Mouse (Mus musculus) embryonic facial prominence, embryonic 15.5 days (tissue): ENCODE data around the gene Mansc1. TPM values are rescaled to one million over a fixed set of nuclear protein-coding genes. Genes with fewer than 3 reads are reported as not detected.
A peak's percentile ranks its signal among the peaks of the same experiment; 100 is the strongest.

Experiments
- ATAC-seq: fragments of 200-750 bp; cut with Nextera tagmentation; 2 replicates; pipeline ENCODE4 v1.8.0; 2017; ENCODE audit warnings: low read depth, moderate TSS enrichment; ENCODE audit not compliant: insufficient number of reproducible peaks, low FRiP score, low TSS enrichment
- H3K27ac ChIP-seq: fragments of 300-500 bp; sonication (generic); replicated peaks from 2 replicates; pipeline ENCODE4 v1.5.1; 2015; ENCODE audit warnings: mild to moderate bottlenecking, inconsistent platforms
- H3K27me3 ChIP-seq: fragments of 300-500 bp; sonication (generic); 2 replicates; pipeline ENCODE4 v1.6.1; 2015; ENCODE audit warnings: inconsistent platforms
- H3K36me3 ChIP-seq: fragments of 300-500 bp; sonication (generic); 2 replicates; pipeline ENCODE4 v1.6.1; 2015; ENCODE audit warnings: mild to moderate bottlenecking, inconsistent platforms
- H3K4me1 ChIP-seq: fragments of 300-500 bp; sonication (generic); 2 replicates; pipeline ENCODE4 v1.6.1; 2015; ENCODE audit warnings: inconsistent platforms
- H3K4me2 ChIP-seq: fragments of 300-500 bp; sonication (generic); replicated peaks from 2 replicates; pipeline ENCODE4 v1.6.1; 2015; ENCODE audit warnings: mild to moderate bottlenecking, inconsistent platforms
- H3K4me3 ChIP-seq: fragments of 300-500 bp; sonication (generic); replicated peaks from 2 replicates; pipeline ENCODE4 v1.5.1; 2015; ENCODE audit warnings: mild to moderate bottlenecking, inconsistent platforms
- H3K9ac ChIP-seq: fragments of 300-500 bp; sonication (generic); 2 replicates; pipeline ENCODE4 v1.6.1; 2015; ENCODE audit warnings: inconsistent platforms
- H3K9me3 ChIP-seq: fragments of 300-500 bp; sonication (generic); replicated peaks from 2 replicates; pipeline ENCODE4 v1.6.1; 2016; ENCODE audit warnings: inconsistent platforms
- WGBS: fragments of 180-500 bp; shearing (Covaris S2); methylation state at CpG from one replicate; pipeline ENCODE4 v1.1.7; 2015; 5-methylcytosine and 5-hydroxymethylcytosine counted together
- polyA plus RNA-seq: library from polyadenylated mRNA; unstranded; fragments of >200 nt; fragmentation: Nextera tagmentation; extraction: Ambion mirVana; gene quantifications from 2 replicates; pipeline ENCODE4 v1.2.1, GENCODE M21; 2015

Mansc1 gene
- polyA plus RNA-seq, 1 experiment from 2014 or later: 3.5 TPM

DNA sequence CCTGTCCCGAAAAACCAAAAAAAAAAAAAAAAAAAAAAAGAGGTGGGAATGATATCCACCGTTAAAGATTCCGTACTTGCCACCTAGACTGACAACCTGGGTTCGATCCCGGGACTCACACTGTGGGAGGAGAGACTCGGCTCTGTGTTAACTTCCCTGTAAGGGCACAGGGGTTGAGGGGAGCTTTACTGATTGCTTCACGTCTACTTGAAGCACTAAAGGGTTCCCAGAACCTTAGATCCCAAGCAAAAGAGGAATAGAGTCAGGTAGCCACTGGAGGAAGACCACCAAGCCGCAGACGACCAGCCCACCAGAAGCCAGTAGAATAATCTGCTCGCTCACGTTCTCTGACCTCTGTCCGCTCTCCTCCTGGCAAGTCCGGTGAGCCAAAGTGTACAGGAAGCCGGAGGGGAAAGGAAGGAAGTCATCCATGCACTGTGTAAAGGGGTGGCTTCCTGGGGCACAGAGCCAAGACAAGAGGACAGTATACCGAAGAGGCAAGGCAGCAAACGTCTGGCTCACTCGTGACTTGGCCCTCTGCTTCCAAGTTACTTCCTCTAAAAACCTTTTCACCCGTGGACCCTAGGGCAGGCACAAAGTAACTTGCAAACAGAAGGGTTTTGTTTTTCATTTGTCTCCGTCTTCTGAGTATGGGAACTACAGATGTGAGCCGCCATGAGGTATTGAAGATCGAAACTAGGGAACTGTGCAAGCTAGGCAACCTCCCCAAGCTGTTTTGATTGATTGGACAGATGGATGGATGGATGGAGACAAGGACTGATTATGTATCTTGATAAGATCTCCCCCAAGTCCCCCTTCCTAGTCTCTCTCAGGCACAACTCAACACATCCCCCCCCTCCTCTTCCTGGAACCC, 37.5 kb downstream of the Mansc1 start:
- Histone ChIP-seq H3K36me3 (no peaks in the 10 kb centered on the region), H3K4me2 (no peak overlapping the region), H3K9me3 (no peaks in the 10 kb centered on the region), H3K4me1 (no peaks in the 10 kb centered on the region), H3K27ac (no peak overlapping the region), H3K9ac (no peak overlapping the region), H3K27me3 (no peaks in the 10 kb centered on the region), H3K4me3 (no peak overlapping the region)
- WGBS: 70% methylated on average over 21 of the region's 21 CpGs
- no peak for ATAC-seq

DNA sequence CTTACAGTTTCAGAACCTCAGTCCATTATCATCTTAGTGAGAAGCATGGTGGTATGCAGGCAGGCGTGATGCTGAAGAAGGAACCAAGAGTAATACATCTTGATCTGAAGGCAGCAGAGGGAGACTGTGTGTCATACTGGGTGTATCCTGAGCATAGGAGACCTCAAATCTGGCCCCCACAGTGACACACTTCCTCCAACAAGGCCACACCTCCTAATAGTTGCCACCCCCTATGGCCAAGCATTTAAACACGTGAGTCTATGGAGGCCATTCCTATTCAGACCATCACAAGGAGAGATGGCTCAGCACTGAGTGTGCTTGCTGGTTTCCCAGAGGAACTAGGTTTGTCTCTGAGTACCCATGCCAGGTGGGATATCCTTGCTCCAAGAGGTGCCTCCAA, 40.7 kb downstream of the Mansc1 start:
- ATAC-seq: no peak
- H3K4me2 ChIP-seq: no peak overlapping the region
- no peaks in the 10 kb centered on the region for H3K27me3 ChIP-seq
- H3K9me3 ChIP-seq: no peaks in the 10 kb centered on the region
- H3K36me3 ChIP-seq: no peaks in the 10 kb centered on the region
- H3K4me1 ChIP-seq: no peaks in the 10 kb centered on the region
- no peak overlapping the region for H3K27ac ChIP-seq
- H3K9ac ChIP-seq: no peak overlapping the region
- no peak overlapping the region for H3K4me3 ChIP-seq
- WGBS: 86% methylated on average over 2 of the region's 2 CpGs

DNA sequence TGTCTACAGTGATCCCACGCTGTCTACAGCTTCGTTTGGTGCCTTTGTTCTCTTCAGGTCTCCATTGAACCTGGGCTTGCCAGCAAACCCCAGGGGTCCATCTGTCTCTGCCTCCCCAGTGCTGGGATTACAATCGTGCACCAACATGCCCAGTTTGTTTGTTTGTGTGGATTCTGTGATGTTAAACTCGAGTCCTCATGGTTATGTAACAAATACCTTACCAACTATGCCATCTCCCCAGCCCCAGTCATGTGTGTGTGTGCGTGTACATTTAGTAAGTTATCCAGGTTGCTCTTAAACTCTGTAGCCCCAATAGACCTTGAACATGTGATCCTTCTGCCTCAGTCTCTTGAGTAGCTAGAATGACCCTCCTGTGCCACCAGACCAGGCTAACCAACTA, 46.0 kb downstream of the Mansc1 start:
- no peak overlapping the region for H3K4me2 ChIP-seq
- no peak for ATAC-seq
- no peak overlapping the region for H3K4me3 ChIP-seq
- H3K36me3 ChIP-seq: no peaks in the 10 kb centered on the region
- no peak overlapping the region for H3K27ac ChIP-seq
- WGBS: 75% methylated on average over 5 of the region's 5 CpGs
- no peaks in the 10 kb centered on the region for H3K9me3 ChIP-seq
- H3K4me1 ChIP-seq: no peaks in the 10 kb centered on the region
- no peaks in the 10 kb centered on the region for H3K27me3 ChIP-seq
- no peak overlapping the region for H3K9ac ChIP-seq

DNA sequence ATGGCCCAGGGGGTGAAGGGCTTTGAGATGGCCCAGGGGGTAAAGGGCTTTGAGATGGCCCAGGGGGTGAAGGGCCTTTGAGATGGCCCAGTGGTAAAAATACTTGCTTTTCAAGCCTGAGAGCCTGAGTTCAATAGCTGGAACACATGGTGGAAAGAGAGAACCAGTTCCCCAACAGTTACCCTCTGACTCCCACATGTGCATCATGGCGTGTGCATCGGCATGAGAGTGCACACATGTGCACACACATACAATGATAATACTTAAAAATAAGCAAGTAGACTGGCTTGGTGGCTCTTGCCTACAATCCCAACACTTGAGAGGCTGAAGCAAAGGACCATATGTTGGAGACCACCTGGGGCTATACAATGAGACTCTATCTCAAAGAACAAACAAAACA, 47.7 kb downstream of the Mansc1 start:
- ATAC-seq: no peak
- no peaks in the 10 kb centered on the region for H3K4me1 ChIP-seq
- no peaks in the 10 kb centered on the region for H3K27me3 ChIP-seq
- no peak overlapping the region for H3K4me3 ChIP-seq
- no peak overlapping the region for H3K27ac ChIP-seq
- no peak overlapping the region for H3K9ac ChIP-seq
- H3K36me3 ChIP-seq: no peaks in the 10 kb centered on the region
- H3K4me2 ChIP-seq: no peak overlapping the region
- H3K9me3 ChIP-seq: no peaks in the 10 kb centered on the region
- 95% methylated on average over 2 of the region's 2 CpGs for WGBS

DNA sequence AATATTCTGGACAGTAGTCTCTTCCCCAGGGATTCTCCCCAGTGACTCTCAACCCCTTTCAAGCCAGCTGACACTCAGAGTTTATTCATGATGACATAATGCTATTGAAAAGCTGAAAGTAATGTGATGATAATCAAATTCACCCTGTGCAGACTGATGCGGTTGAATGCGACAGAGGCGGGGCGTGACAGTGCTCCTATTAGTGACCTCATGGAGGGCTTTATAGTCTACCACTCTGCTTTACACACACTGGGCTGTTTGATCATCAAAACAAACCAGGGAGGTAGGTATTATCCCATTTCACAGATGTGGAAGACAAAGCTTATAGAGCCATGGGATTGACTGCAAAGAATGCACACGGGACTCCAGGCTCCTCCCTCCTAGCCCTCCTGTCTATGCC, 50.2 kb downstream of the Mansc1 start:
- H3K27ac ChIP-seq: no peak overlapping the region
- 69% methylated on average over 5 of the region's 5 CpGs for WGBS
- H3K36me3 ChIP-seq: no peaks in the 10 kb centered on the region
- H3K27me3 ChIP-seq: no peaks in the 10 kb centered on the region
- no peak overlapping the region for H3K4me3 ChIP-seq
- no peaks in the 10 kb centered on the region for H3K9me3 ChIP-seq
- no peaks in the 10 kb centered on the region for H3K4me1 ChIP-seq
- ATAC-seq: no peak
- no peak overlapping the region for H3K9ac ChIP-seq
- no peak overlapping the region for H3K4me2 ChIP-seq

DNA sequence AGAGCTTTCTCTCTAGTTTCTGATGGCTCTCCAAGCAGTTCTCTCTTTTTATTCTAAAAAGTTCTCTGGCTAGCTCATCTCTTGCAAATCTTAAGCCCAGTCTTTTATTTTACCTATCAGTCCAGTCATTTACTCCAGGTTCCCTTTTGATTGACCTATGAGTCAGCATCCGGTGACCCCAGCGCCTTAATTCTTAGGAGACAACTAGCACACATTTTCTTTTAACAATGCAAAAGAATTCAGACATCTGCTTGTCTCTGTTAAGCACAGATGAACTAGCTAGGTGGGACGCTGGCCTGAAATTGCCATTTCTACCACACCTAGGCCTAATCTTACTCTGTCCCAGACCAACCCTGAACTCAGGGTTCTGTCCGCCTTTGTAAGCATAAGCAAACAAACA, 52.8 kb downstream of the Mansc1 start:
- Histone ChIP-seq H3K9me3 (no peaks in the 10 kb centered on the region), H3K4me2 (no peak overlapping the region), H3K36me3 (no peaks in the 10 kb centered on the region), H3K27me3 (no peaks in the 10 kb centered on the region), H3K27ac (no peak overlapping the region), H3K4me1 (no peaks in the 10 kb centered on the region), H3K9ac (no peak overlapping the region), H3K4me3 (no peak overlapping the region)
- 86% methylated on average over 4 of the region's 4 CpGs for WGBS
- no peak for ATAC-seq

DNA sequence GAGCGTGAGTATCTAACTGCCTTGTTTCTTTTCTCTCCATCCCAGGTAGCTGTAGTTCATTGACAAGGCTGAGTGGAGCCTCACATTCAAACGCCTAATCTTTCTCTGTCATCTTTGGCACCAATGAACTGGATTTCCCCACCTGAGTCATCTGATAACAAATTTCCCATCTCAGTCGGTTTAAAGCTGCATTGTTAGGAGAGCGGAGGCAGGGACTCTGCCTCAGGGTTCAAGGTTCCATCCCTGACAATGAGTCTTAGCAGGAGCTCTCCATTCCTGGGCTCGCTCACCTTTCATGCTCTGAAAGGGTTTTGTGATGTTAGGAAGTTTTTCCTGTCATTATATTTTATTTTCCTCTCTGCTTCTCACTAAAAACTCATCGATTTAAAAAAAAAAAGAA, 54.2 kb downstream of the Mansc1 start:
- ATAC-seq: no peak
- no peaks in the 10 kb centered on the region for H3K9me3 ChIP-seq
- no peak overlapping the region for H3K9ac ChIP-seq
- no peaks in the 10 kb centered on the region for H3K27me3 ChIP-seq
- no peaks in the 10 kb centered on the region for H3K4me1 ChIP-seq
- H3K27ac ChIP-seq: no peak overlapping the region
- 52% methylated on average over 6 of the region's 6 CpGs for WGBS
- H3K4me3 ChIP-seq: no peak overlapping the region
- H3K4me2 ChIP-seq: no peak overlapping the region
- no peaks in the 10 kb centered on the region for H3K36me3 ChIP-seq

DNA sequence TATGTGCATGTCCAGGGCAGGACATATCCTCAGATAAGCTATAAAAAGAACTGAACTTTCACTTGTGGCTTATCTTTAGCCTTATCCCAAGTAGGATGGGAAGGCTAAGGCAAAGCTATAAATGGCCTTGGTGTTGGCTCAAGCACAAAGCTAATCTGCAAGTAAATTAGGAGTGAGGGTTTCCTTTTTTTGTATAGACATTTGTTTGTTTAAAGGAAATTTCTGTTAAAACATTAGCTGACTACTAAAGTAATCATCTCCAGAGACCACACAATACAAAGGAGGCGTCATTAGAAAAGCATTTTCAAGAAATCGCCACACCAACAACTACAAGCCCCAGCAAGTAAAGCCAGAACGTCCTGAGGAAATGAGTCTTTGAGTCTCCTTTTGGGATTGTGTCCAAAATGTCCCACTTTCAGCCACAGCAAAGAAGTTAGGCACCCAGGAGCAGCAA, 57.0 kb downstream of the Mansc1 start:
- no peaks in the 10 kb centered on the region for H3K4me1 ChIP-seq
- H3K9me3 ChIP-seq: 0 out of 2 replicates have a peak, but pooled peaks cover 3% of the 10 kb centered on the region
- H3K4me3 ChIP-seq: no peak overlapping the region
- H3K36me3 ChIP-seq: no peaks in the 10 kb centered on the region
- H3K27me3 ChIP-seq: no peaks in the 10 kb centered on the region
- ATAC-seq: no peak
- no peak overlapping the region for H3K27ac ChIP-seq
- WGBS: 43% methylated on average over 3 of the region's 3 CpGs
- no peak overlapping the region for H3K9ac ChIP-seq
- no peak overlapping the region for H3K4me2 ChIP-seq

DNA sequence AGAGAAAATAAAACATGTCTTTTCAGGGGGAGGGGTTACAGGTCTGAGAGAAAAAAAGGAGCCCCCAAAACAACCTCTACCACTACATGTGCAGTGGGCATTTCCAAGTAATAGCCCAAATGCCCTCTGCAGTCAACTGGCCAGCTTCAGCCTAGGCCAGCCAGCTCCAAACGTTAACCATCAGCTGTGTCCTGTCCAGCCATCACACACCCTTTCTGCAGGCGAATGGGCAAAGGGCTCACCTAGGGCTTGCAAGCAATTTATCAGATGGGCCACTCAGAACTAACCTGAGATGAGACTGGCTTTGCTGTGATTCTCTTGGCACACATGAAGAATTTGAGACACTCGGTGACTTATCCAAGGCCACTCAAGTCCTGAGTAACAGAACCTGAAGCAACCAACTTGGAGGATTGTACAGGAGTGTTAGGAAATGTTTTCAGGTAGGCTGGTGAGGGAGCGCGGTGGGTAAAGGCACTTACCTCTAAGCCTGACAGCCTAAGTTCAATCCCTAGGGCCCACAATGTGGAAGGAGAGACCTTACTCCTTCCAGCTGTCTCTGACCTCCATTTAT, 64.2 kb downstream of the Mansc1 start:
- Histone ChIP-seq H3K9ac (no peak overlapping the region), H3K4me3 (no peak overlapping the region), H3K27ac (no peak overlapping the region), H3K36me3 (no peaks in the 10 kb centered on the region), H3K9me3 (0 out of 2 replicates have a peak, but pooled peaks cover 3% of the 10 kb centered on the region), H3K27me3 (no peaks in the 10 kb centered on the region), H3K4me1 (peaks cover 10% of the 10 kb centered on the region), H3K4me2 (no peak overlapping the region)
- ATAC-seq: no peak
- WGBS: 70% methylated on average over 5 of the region's 5 CpGs

DNA sequence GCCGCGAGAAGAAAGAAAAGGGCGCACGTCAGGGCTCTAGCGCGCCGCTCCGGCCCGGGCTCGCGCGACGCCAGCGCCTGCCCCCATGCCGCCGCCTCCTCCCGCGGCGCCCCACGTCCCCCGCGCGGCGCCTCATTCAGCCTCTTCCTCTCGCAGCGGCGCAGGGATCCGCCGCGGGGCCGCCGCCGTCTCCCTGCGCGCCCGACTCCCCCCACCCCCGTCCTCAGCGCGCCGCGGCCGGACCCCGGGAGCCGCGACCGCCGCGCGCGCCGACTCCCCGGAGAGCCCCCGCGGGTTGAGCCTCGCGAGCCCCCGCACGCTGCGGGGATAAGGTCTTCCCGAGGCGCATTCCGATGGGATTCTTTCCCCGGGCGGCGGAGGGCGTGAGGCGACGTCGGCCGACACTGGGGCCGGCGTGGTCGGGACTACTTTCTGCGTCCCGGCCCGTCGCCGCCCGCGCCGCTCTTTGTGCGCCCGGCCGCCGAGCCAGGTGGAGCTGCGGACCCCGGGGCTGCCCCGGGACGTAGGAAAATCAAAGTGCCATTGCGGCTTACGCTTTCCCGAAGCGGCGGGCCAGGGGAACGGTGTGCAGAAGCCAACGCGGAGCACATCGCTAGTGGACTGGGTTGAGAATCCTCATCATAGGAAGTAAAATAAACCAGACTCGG, 65.3 kb downstream of the Mansc1 start, which contains the start of gene Lrp6:
Lrp6 (minus strand) TSS at position 148 of the 668 bp plus-strand sequence.
- H3K4me1 ChIP-seq: peaks cover 15% of the 10 kb centered on the region
- no peaks in the 10 kb centered on the region for H3K27me3 ChIP-seq
- WGBS: under 1% methylated on average over 89 of the region's 99 CpGs
- H3K36me3 ChIP-seq: no peaks in the 10 kb centered on the region
- H3K9ac ChIP-seq: peak within 1 kb of the TSS; percentile 99
- peak within 1 kb of the TSS; percentile 59 for H3K4me2 ChIP-seq
- peak within 1 kb of the TSS; percentile 89 for H3K4me3 ChIP-seq
- 0 out of 2 replicates have a peak, but pooled peaks cover 3% of the 10 kb centered on the region for H3K9me3 ChIP-seq
- ATAC-seq: peak; percentile 93
- peak within 1 kb of the TSS; percentile 98 for H3K27ac ChIP-seq

DNA sequence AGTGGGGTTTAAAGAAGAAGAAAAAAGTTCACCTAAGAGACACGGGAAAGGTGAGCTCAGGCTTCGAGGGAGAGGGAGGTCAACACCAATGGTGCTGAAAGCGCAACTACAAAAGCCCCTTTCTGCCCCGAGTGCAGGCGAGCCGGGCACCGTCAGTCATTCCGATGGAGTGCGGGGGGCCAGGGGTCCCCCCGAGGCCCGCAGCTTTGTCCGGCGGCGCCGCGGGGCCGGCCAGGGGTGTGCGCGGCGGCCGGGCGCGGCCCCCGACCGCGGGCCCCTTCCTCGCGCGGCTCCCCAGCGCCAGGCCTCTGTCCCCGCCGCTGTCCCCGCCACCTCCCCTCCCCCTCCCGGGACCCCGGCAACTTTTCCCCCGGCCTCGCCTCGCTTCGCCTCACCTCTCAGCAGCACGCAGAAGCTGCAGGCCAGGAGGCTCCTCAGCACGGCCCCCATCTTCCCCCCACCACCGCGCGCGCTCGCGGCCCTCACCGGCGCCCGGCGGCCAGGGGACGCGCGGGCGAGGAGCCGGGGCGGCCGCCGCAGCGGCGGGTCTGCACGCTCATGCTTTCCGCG, 66.0 kb downstream of the Mansc1 start:
- H3K4me3 ChIP-seq: peak overlapping the region; percentile 89
- H3K4me1 ChIP-seq: peaks cover 15% of the 10 kb centered on the region
- H3K9ac ChIP-seq: peak overlapping the region; percentile 99
- no peaks in the 10 kb centered on the region for H3K9me3 ChIP-seq
- peak overlapping the region; percentile 98 for H3K27ac ChIP-seq
- under 1% methylated on average over 62 of the region's 64 CpGs for WGBS
- ATAC-seq: peak; percentile 63
- peak overlapping the region; percentile 59 for H3K4me2 ChIP-seq
- H3K36me3 ChIP-seq: no peaks in the 10 kb centered on the region
- no peaks in the 10 kb centered on the region for H3K27me3 ChIP-seq
